Mouse (Mus musculus) kidney, embryonic 14.5 days (tissue): Measurements from ENCODE around the gene Fgl2. TPM values are rescaled to one million over a fixed set of nuclear protein-coding genes. Genes with fewer than 3 reads are reported as not detected.
A peak's percentile ranks its signal among the peaks of the same experiment; 100 is the strongest.

Experiments
- ATAC-seq: fragments of 200-750 bp; cut with Nextera tagmentation; 2 replicates; pipeline ENCODE4 v1.8.0; 2017; ENCODE audit warnings: moderate number of reproducible peaks, mild to moderate bottlenecking, moderate TSS enrichment, moderate library complexity; ENCODE audit not compliant: low FRiP score, low TSS enrichment
- H3K27ac ChIP-seq: fragments of 300-500 bp; sonication (generic); 2 replicates; pipeline ENCODE4 v1.5.1; 2014; ENCODE audit warnings: low read depth, mild to moderate bottlenecking, low read length, moderate library complexity, mixed read lengths
- H3K27me3 ChIP-seq: fragments of 300-500 bp; sonication (generic); 2 replicates; pipeline ENCODE4 v1.6.1; 2014; ENCODE audit warnings: mild to moderate bottlenecking, low read length; ENCODE audit not compliant: control insufficient read depth, insufficient read depth
- H3K36me3 ChIP-seq: fragments of 300-500 bp; sonication (generic); 2 replicates; pipeline ENCODE4 v1.6.1; 2014; ENCODE audit warnings: low read length, mixed read lengths; ENCODE audit not compliant: control insufficient read depth, insufficient read depth
- H3K4me1 ChIP-seq: fragments of 300-500 bp; sonication (generic); 2 replicates; pipeline ENCODE4 v1.6.1; 2014; ENCODE audit warnings: low read length, mixed read lengths; ENCODE audit not compliant: control insufficient read depth, insufficient read depth
- H3K4me2 ChIP-seq: fragments of 300-500 bp; sonication (generic); replicated peaks from 2 replicates; pipeline ENCODE4 v1.6.1; 2014; ENCODE audit warnings: low read depth, mild to moderate bottlenecking, low read length
- H3K4me3 ChIP-seq: fragments of 300-500 bp; sonication (generic); 2 replicates; pipeline ENCODE4 v1.5.1; 2014; ENCODE audit warnings: mild to moderate bottlenecking, low read length
- H3K9ac ChIP-seq: fragments of 300-500 bp; sonication (generic); 2 replicates; pipeline ENCODE4 v1.6.1; 2014; ENCODE audit warnings: low read depth, mild to moderate bottlenecking, low read length, moderate library complexity
- H3K9me3 ChIP-seq: fragments of 300-500 bp; sonication (generic); 2 replicates; pipeline ENCODE4 v1.6.1; 2016; ENCODE audit warnings: low read length; ENCODE audit not compliant: control insufficient read depth
- WGBS: fragments of 180-500 bp; shearing (Covaris S2); extraction: QIAGEN DNeasy Blood & Tissue Kit; methylation state at CpG from one replicate; pipeline ENCODE4 v1.1.7; 2014; 5-methylcytosine and 5-hydroxymethylcytosine counted together
- polyA plus RNA-seq: library from polyadenylated mRNA; unstranded; fragments of >200 nt; fragmentation: Nextera tagmentation; extraction: Ambion mirVana; gene quantifications from 2 replicates; pipeline ENCODE4 v1.2.1, GENCODE M21; 2014

Gene Fgl2
- polyA plus RNA-seq, 1 experiment from 2014 or later = 0.87 TPM

- Histone ChIP-seq H3K9ac (no peak overlapping the region), H3K4me3 (no peak overlapping the region), H3K4me1 (no peaks in the 10 kb centered on the region), H3K4me2 (no peak overlapping the region), H3K9me3 (peaks cover 2% of the 10 kb centered on the region; the same call in 1 of the 2 replicates), H3K27me3 (no peaks in the 10 kb centered on the region), H3K27ac (no peak overlapping the region), H3K36me3 (no peaks in the 10 kb centered on the region)
- ATAC-seq = no peak
- WGBS = 84% methylated on average over 3 of the region's 3 CpGs
These were observed 13.8 kb upstream of the Fgl2 start for GRCm38 (mm10) chr5:21358648-21359047.

GRCm38 (mm10) chr5:21363343-21363742 is 9.1 kb upstream of the Fgl2 start:
- no peak for ATAC-seq
- Histone ChIP-seq H3K9me3 (peaks cover 2% of the 10 kb centered on the region; the same call in 1 of the 2 replicates), H3K9ac (no peak overlapping the region), H3K4me3 (no peak overlapping the region), H3K4me2 (no peak overlapping the region), H3K27me3 (no peaks in the 10 kb centered on the region), H3K4me1 (no peaks in the 10 kb centered on the region), H3K36me3 (no peaks in the 10 kb centered on the region), H3K27ac (no peak overlapping the region)
- 29% methylated on average over 3 of the region's 3 CpGs for WGBS

DNA sequence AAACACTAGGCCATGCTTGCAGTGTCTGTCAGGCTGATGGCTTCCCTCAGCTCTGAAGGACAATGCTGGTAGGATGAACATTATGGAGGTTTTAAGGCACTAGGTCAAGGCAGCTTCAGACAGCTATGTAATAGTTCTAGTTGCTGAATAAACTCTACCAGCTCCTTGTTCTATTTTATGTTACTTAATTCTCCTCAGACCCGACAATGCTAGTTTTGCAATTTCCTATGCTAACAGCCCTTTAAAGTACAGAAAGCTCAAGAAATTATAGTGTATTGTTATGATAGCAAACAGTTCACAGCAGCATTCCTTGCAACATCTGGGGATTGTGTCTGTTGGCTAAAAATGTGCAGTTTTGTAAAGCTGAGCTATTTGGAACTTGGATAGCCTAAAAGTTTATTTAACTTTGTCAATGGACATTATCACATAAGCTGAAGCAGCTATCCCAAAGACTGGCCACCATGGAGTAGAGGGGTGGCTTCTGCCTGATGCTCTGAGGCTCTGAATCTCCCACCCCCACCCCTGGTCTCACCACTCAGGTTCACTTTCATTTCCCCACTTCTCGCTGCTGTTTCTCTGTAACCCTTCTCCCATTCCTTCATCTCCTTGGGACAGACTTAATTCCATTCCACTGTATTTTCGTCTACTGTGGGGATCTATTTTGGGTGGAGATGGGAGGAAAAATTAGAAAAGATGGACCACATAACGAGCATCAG is 5.9 kb upstream of the Fgl2 start:
- Histone ChIP-seq H3K9me3 (peaks cover 2% of the 10 kb centered on the region; the same call in 1 of the 2 replicates), H3K27ac (no peak overlapping the region), H3K4me2 (no peak overlapping the region), H3K4me1 (no peaks in the 10 kb centered on the region), H3K4me3 (no peak overlapping the region), H3K36me3 (no peaks in the 10 kb centered on the region), H3K9ac (no peak overlapping the region), H3K27me3 (no peaks in the 10 kb centered on the region; the same call in 1 of the 2 replicates)
- 76% methylated on average over 4 of the region's 4 CpGs for WGBS
- no peak for ATAC-seq

DNA sequence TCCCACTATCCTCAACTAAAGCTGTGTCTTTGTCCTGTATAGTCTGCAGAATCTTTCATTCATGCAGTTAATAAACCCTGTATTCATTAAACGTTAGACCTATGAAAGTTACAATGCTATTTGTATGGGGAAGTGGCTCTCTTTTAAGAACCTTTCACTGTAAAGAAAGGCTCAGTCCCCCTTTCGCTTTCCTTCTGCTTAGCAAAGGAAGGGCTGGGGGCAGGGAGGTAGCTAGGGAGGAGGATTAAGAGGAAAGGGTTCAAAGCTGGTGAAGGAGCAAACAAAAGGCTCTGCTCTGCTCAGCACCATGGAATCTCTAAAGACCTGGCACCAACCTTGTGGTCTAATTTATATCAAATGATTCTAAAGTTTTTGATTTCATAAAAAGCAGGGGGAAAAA is 4.9 kb upstream of the Fgl2 start:
- ATAC-seq = no peak
- Histone ChIP-seq H3K9me3 (no peaks in the 10 kb centered on the region), H3K4me3 (no peak overlapping the region), H3K27me3 (peaks cover 2% of the 10 kb centered on the region; the same call in 1 of the 2 replicates), H3K4me1 (no peaks in the 10 kb centered on the region), H3K4me2 (no peak overlapping the region), H3K36me3 (no peaks in the 10 kb centered on the region), H3K9ac (no peak overlapping the region), H3K27ac (no peak overlapping the region)
- WGBS = 60% methylated on average over 2 of the region's 2 CpGs

- no peak overlapping the region for H3K27ac ChIP-seq
- 88% methylated on average over 5 of the region's 5 CpGs for WGBS
- H3K36me3 ChIP-seq = no peaks in the 10 kb centered on the region
- H3K9ac ChIP-seq = no peak overlapping the region
- H3K4me2 ChIP-seq = no peak overlapping the region
- H3K4me1 ChIP-seq = 0 out of 2 replicates have a peak, but pooled peaks cover 4% of the 10 kb centered on the region
- H3K4me3 ChIP-seq = no peak overlapping the region
- no peak for ATAC-seq
- H3K27me3 ChIP-seq = peaks cover 18% of the 10 kb centered on the region
- no peaks in the 10 kb centered on the region for H3K9me3 ChIP-seq
These were observed 2.1 kb upstream of the Fgl2 start for GRCm38 (mm10) chr5:21370218-21370947.

- no peaks in the 10 kb centered on the region for H3K36me3 ChIP-seq
- 53% methylated on average over 5 of the region's 5 CpGs for WGBS
- peak overlapping the region; percentile 79; the same call in 1 of the 2 replicates for H3K4me2 ChIP-seq
- H3K27me3 ChIP-seq = peaks cover 21% of the 10 kb centered on the region
- H3K27ac ChIP-seq = no peak overlapping the region
- no peaks in the 10 kb centered on the region for H3K9me3 ChIP-seq
- 0 out of 2 replicates have a peak, but pooled peaks cover 4% of the 10 kb centered on the region for H3K4me1 ChIP-seq
- H3K4me3 ChIP-seq = no peak overlapping the region
- ATAC-seq = no peak
- H3K9ac ChIP-seq = no peak overlapping the region
These were observed 522 bp upstream of the Fgl2 start for GRCm38 (mm10) chr5:21371920-21372319.

- peak overlapping the region; percentile 79 for H3K4me2 ChIP-seq
- WGBS = 62% methylated on average over 7 of the region's 7 CpGs
- ATAC-seq = no peak
- H3K9ac ChIP-seq = no peak overlapping the region
- no peak overlapping the region for H3K27ac ChIP-seq
- H3K36me3 ChIP-seq = no peaks in the 10 kb centered on the region
- peak overlapping the region; percentile 38; the same call in 1 of the 2 replicates for H3K4me3 ChIP-seq
- H3K4me1 ChIP-seq = 0 out of 2 replicates have a peak, but pooled peaks cover 4% of the 10 kb centered on the region
- no peaks in the 10 kb centered on the region for H3K9me3 ChIP-seq
- peaks cover 21% of the 10 kb centered on the region for H3K27me3 ChIP-seq
These were observed 707 bp downstream of the Fgl2 start for GRCm38 (mm10) chr5:21373180-21373518.

GRCm38 (mm10) chr5:21376935-21377334 is 4.5 kb downstream of the Fgl2 start:
- 85% methylated on average over 4 of the region's 4 CpGs for WGBS
- Histone ChIP-seq H3K27me3 (peaks cover 19% of the 10 kb centered on the region), H3K4me2 (no peak overlapping the region), H3K4me3 (no peak overlapping the region), H3K27ac (no peak overlapping the region), H3K9me3 (no peaks in the 10 kb centered on the region), H3K9ac (no peak overlapping the region), H3K4me1 (0 out of 2 replicates have a peak, but pooled peaks cover 4% of the 10 kb centered on the region), H3K36me3 (no peaks in the 10 kb centered on the region)
- no peak for ATAC-seq

DNA sequence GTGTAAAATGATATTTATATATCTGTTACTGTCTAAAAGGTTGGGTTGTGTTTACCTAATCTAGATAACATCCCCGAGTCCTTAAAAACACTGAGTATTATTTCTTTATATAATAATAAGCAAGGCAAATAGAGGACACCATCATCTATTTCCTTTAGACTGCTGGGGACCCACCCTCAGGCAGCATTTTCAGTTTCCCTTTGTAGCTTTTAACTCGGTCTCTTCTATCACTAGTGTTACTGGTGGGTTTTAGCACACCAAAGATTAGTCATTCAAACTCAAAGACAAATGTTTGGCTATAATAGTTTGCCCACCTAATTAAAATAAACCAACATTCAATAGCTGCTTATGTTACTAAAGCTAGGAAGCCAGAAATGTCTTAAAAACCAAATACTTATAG is 6.0 kb downstream of the Fgl2 start:
- no peak for ATAC-seq
- no peak overlapping the region for H3K4me3 ChIP-seq
- whole genome bisulfite sequencing = 79% methylated on average over 2 of the region's 2 CpGs

More for the DNA sequence above, 6.0 kb downstream of the Fgl2 start:
- H3K9ac ChIP-seq = no peak overlapping the region
- no peak overlapping the region for H3K4me2 ChIP-seq
- peaks cover 5% of the 10 kb centered on the region; the same call in 1 of the 2 replicates for H3K4me1 ChIP-seq
- H3K27ac ChIP-seq = no peak overlapping the region
- no peaks in the 10 kb centered on the region for H3K9me3 ChIP-seq
- H3K36me3 ChIP-seq = no peaks in the 10 kb centered on the region
- H3K27me3 ChIP-seq = peaks cover 10% of the 10 kb centered on the region; the same call in 1 of the 2 replicates
